Mouse (Mus musculus): ENCODE data around the gene Gm17324. TPM values are rescaled to one million over a fixed set of nuclear protein-coding genes. Genes with fewer than 3 reads are reported as not detected.

The Gm17324 gene
- polyA plus RNA-seq, 1 experiment from 2014 or later, result 1.1 TPM

DNA sequence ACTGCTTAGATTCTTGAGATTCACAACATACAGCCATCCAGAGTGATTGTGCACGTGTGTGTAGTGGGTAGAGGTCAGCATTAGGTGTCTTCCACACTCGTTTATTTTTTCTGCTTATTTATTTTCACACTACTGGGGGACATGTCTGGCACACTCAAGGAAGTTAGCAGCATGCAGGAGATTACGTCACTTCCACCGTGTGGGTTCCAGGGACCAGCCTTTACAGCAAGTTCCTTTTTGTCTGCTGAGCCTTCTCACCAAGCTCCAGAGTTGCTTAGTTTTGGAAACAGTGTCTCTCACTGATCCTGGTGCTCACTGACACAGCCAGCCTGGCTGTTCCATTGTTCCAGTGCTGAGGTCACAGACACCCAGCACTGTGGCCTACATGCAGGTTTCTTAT, 2.8 kb upstream of the Gm17324 start:
- no peak overlapping the region for H3K27ac ChIP-seq
- no peak for ATAC-seq
- no peak overlapping the region for H3K9ac ChIP-seq
- no peak overlapping the region for H3K4me2 ChIP-seq
- H3K4me3 ChIP-seq, result no peak overlapping the region
- peaks cover 65% of the 10 kb centered on the region for H3K36me3 ChIP-seq
- H3K9me3 ChIP-seq (replicated peaks), result no peaks in the 10 kb centered on the region
- peaks cover 8% of the 10 kb centered on the region; the same call in 1 of the 2 replicates for H3K27me3 ChIP-seq (replicated peaks)
- 50% methylated on average over 4 of the region's 4 CpGs for WGBS (ENCODE audit: insufficient replicate concordance)
- H3K4me1 ChIP-seq, result peaks cover 45% of the 10 kb centered on the region

DNA sequence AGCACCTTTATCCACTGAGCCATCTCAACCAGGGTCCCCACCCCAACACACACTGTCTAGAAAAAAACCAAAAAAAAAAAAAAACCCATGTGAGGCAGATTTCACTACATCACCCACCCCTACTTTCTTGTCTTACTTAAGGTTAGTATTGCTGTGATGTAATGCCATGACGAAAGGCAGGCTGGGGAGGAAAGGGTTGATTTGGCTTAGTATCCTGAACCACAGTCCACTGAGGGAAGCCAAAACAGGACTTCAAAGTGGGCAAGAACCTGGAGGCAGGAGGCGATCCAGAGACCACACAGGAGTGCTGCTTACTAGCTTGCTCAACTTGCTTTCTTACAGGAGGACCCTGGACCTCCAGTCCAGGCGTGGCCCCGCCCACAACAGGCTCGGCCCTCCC, 1.8 kb upstream of the Gm17324 start:
- WGBS (ENCODE audit: insufficient replicate concordance), result 72% methylated on average over 5 of the region's 5 CpGs
- H3K4me2 ChIP-seq, result no peak overlapping the region
- ATAC-seq, result no peak
- no peaks in the 10 kb centered on the region for H3K9me3 ChIP-seq (replicated peaks)
- peaks cover 57% of the 10 kb centered on the region for H3K36me3 ChIP-seq
- 0 out of 2 replicates have a peak overlapping the region, but pooled peaks have one; percentile 32 for H3K27ac ChIP-seq
- H3K9ac ChIP-seq, result no peak overlapping the region
- peaks cover 45% of the 10 kb centered on the region for H3K4me1 ChIP-seq
- no peak overlapping the region for H3K4me3 ChIP-seq
- peaks cover 18% of the 10 kb centered on the region for H3K27me3 ChIP-seq (replicated peaks)

DNA sequence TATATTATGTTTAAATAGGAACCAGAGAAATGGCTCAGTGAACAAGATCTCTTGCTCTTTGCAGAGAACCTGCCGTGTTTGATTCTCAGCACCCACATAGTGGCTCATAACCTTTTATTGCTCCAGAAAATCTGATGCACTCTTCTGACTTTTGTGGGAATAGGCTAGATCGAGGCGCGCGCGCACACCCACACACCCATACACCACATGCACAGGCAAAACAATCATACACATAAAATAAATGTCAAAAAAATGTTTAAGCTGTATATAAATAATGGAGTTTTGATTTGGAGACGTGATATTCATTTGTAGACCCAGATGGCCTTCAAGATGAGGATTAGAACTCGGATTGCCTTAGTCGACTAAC, 997 bp downstream of the Gm17324 start:
- 39% methylated on average over 9 of the region's 9 CpGs for WGBS (ENCODE audit: insufficient replicate concordance)
- Histone ChIP-seq H3K36me3 (peaks cover 31% of the 10 kb centered on the region), H3K27ac (no peak overlapping the region; the same call in 1 of the 2 replicates), H3K9me3 (replicated peaks) (no peaks in the 10 kb centered on the region), H3K4me1 (peaks cover 38% of the 10 kb centered on the region), H3K9ac (peak overlapping the region; percentile 97), H3K27me3 (replicated peaks) (peaks cover 46% of the 10 kb centered on the region), H3K4me3 (peak overlapping the region; percentile 99), H3K4me2 (peak overlapping the region; percentile 82)
- 0 out of 2 replicates have a peak, but pooled peaks have one; percentile 8 for ATAC-seq

DNA sequence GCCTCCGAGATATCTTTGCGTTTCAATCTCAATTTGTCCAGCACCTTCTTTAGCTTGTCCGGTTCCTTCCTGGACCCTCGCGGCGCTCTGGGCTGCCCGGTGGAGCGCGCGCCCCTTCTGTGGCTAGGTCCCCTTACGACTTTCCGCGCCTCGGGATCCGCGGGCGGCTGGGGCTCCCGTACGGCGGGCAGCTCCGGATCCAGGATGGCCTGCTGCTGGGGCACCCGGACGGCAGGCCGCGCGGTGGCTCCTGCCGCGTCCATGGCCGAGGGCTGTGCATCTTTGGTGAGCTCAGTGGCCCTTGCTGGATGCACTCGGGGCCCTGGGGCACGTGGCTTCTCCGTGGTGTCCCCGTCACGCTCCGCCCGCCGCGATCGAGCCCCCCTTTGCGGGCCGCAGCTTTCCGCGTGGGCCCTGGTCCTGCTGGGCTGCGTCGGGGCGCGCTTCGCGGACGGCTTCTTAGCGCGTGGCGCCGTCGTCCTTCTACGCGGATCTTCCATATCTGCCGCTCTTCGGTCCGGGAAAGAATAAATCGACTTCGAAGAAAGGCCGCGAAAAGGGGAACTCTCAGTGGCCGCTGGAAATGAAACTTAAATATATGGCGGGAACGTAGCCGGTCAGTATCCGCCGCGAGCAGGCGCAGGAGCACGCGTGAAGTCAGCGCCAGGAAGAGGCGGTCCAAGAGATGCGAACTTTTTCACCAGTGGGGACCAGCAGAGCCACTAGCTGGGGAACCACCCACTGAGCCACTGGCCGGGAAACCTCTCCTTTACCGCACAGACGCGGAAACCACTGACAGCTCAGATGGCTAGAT, 5.8 kb downstream of the Gm17324 start, which contains the start of gene Cgas:
Gene Cgas, minus strand, starts transcription at position 659 of the 814 bp plus-strand sequence.
- peaks cover 83% of the 10 kb centered on the region for H3K27me3 ChIP-seq (replicated peaks)
- WGBS (ENCODE audit: insufficient replicate concordance), result 3% methylated on average over 81 of the region's 81 CpGs
- no peak within 1 kb of the TSS for H3K27ac ChIP-seq

DNA sequence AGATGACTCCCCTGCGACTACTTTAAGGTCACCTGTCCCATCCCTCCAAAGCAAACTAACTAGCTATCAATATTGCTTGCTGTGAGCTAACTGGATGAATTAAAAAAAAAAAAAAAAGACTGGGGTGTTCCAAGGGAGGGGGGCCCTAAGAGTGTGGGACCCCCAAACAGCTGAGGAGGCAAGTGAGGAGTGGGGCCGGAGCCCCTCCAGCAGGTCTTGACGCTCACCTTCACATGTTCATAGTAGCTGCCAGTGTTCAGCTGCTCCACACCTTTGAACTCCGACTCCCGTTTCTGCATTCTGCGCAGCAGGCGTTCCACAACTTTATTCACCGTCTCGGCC, 6.4 kb downstream of the Gm17324 start:
- H3K27me3 ChIP-seq (replicated peaks), result peaks cover 82% of the 10 kb centered on the region

More for the DNA sequence above, 5.8 kb downstream of the Gm17324 start, which contains the start of gene Cgas:
- Histone ChIP-seq H3K36me3 (no peaks in the 10 kb centered on the region), H3K9ac (peak within 1 kb of the TSS; percentile 42), H3K9me3 (replicated peaks) (no peaks in the 10 kb centered on the region), H3K4me3 (peak within 1 kb of the TSS; percentile 53), H3K4me2 (peak within 1 kb of the TSS; percentile 73), H3K4me1 (peaks cover 23% of the 10 kb centered on the region)
- ATAC-seq, result peak; percentile 38

DNA sequence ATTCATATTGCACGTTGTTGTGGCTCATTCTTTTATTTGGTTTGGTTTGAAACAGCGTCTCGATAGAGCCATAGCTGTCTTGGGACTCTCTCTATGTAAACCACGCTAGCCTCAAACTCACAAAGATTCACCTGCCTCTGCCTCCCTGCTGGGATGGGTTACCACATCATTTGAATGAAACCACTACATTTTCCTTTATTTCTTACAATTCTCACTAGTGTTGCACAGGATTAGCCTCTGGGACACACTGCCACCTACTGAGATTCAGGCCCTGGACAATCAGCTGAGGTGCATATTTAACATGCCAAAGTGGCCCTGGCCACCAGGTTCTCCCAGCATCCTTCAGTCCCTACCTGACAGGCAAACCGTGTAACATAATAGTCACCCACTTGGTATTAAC, 9.2 kb downstream of the Gm17324 start:
- ATAC-seq, result no peak
- H3K36me3 ChIP-seq, result no peaks in the 10 kb centered on the region
- no peak overlapping the region for H3K4me2 ChIP-seq
- H3K4me1 ChIP-seq, result peaks cover 16% of the 10 kb centered on the region
- H3K9ac ChIP-seq, result no peak overlapping the region
- H3K27ac ChIP-seq, result no peak overlapping the region
- peaks cover 56% of the 10 kb centered on the region for H3K27me3 ChIP-seq (replicated peaks)
- no peaks in the 10 kb centered on the region for H3K9me3 ChIP-seq (replicated peaks)
- H3K4me3 ChIP-seq, result no peak overlapping the region
- WGBS (ENCODE audit: insufficient replicate concordance), result 59% methylated on average over 5 of the region's 5 CpGs

More for the DNA sequence above, 6.4 kb downstream of the Gm17324 start:
- no peak overlapping the region for H3K27ac ChIP-seq
- H3K9me3 ChIP-seq (replicated peaks), result no peaks in the 10 kb centered on the region
- H3K4me1 ChIP-seq, result peaks cover 17% of the 10 kb centered on the region
- H3K4me3 ChIP-seq, result peak overlapping the region; percentile 53
- 5% methylated on average over 9 of the region's 9 CpGs for whole genome bisulfite sequencing (ENCODE audit: insufficient replicate concordance)
- no peaks in the 10 kb centered on the region for H3K36me3 ChIP-seq
- peak overlapping the region; percentile 42 for H3K9ac ChIP-seq
- peak overlapping the region; percentile 73 for H3K4me2 ChIP-seq
- ATAC-seq, result peak; percentile 27

DNA sequence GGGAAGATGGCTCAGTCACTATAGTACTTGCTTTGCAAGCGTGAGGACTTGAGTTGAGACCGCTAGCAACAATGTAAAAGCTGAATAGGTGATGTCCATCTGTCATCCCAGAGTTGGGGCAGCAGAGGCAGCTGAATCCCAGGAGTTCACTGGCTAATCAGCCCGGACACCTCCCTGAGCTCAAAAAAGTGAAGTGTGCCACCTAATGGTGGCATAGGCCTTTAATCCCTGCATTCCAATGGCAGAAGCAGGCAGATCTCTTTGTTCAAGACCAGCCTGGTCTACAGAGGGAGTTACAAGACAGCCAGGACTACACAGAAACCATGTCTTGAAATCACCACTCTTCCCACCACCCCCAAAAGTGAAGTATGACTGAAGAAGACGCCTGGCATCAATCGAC, 16.1 kb downstream of the Gm17324 start:
- no peak for ATAC-seq
- 84% methylated on average over 5 of the region's 5 CpGs for WGBS (ENCODE audit: insufficient replicate concordance)
- H3K36me3 ChIP-seq, result no peaks in the 10 kb centered on the region
- no peak overlapping the region for H3K4me3 ChIP-seq
- H3K4me2 ChIP-seq, result no peak overlapping the region
- no peak overlapping the region for H3K27ac ChIP-seq
- peaks cover 13% of the 10 kb centered on the region for H3K4me1 ChIP-seq
- no peak overlapping the region for H3K9ac ChIP-seq
- no peaks in the 10 kb centered on the region for H3K9me3 ChIP-seq (replicated peaks)
- no peaks in the 10 kb centered on the region; the same call in 1 of the 2 replicates for H3K27me3 ChIP-seq (replicated peaks)

DNA sequence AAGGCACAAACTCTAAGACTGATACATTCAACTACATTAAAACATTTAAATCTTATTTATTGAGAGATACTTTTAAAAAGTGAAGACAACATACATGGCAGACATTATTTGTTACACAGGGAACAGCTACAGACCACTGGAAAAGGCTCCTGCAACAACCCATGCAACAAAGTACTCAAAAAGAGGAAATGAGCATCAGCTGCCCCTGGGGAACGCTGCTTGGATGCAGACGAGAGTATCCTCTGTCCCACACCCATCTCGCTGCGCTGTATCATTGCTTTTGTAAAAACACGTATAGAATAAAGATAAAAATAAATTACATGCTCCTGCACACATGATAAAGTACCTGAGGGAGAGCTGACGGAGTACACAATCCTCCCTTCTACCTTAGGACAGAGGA, 18.1 kb downstream of the Gm17324 start:
- H3K4me3 ChIP-seq, result no peak overlapping the region
- H3K27ac ChIP-seq, result no peak overlapping the region
- no peak overlapping the region for H3K4me2 ChIP-seq
- no peak overlapping the region for H3K9ac ChIP-seq
- 54% methylated on average over 6 of the region's 6 CpGs for WGBS (ENCODE audit: insufficient replicate concordance)
- H3K9me3 ChIP-seq (replicated peaks), result no peaks in the 10 kb centered on the region
- peaks cover 4% of the 10 kb centered on the region for H3K27me3 ChIP-seq (replicated peaks)
- no peaks in the 10 kb centered on the region for H3K36me3 ChIP-seq
- peaks cover 18% of the 10 kb centered on the region for H3K4me1 ChIP-seq
- ATAC-seq, result no peak

DNA sequence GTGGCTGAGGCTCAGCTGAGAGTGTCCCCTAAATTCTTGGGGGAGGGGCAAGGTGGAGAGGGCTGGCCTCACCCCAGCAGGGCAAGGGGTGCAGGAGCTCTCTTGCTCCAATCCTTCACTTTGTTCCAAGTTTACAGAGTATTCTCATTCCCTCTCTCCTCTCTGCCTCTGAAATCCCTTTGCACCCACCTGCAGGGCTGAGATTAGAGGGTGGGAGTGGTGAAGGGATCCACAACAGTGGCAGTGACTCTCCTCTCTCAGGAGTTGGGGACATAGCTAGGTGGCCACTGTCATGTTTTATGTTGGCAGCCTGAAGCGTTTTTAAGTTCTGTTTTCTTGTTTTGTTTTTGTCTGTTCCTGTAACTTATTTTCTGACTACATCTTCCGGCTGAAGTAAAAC, 19.0 kb downstream of the Gm17324 start:
- Histone ChIP-seq H3K4me1 (peaks cover 18% of the 10 kb centered on the region), H3K27ac (no peak overlapping the region), H3K4me3 (no peak overlapping the region), H3K36me3 (no peaks in the 10 kb centered on the region), H3K9ac (no peak overlapping the region), H3K4me2 (no peak overlapping the region), H3K9me3 (replicated peaks) (no peaks in the 10 kb centered on the region), H3K27me3 (replicated peaks) (peaks cover 4% of the 10 kb centered on the region)
- no peak for ATAC-seq
- WGBS (ENCODE audit: insufficient replicate concordance), result 58% methylated on average over 2 of the region's 2 CpGs

DNA sequence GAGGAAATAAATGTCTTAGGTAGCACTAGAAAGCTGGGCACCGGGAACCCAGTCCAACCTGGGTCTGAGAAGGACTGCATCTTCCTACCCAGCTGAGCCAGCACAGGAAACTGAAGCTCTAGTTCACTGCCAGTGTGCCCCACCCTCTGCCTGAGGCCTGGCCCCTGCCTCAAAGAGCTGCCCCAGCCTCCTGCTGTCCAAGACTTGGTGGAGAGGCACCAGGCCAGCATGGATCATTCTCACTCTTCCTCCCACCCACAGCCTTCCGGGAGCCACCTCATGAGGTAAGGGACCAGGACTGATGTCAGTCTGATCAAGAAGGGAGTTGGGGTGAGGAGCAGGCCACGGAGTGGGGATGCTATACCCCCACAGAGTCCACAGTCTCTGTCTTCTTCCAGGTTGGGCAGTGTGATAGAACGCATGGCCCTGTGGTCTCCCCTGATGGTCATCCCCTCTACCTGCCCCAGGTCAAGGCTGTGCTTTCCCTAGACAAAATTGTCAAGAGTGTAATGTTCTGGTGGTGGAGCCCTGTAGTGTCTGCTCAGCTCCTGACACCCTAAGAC, 19.6 kb downstream of the Gm17324 start:
- 72% methylated on average over 4 of the region's 4 CpGs for WGBS (ENCODE audit: insufficient replicate concordance)
- peaks cover 18% of the 10 kb centered on the region for H3K4me1 ChIP-seq
- H3K36me3 ChIP-seq, result no peaks in the 10 kb centered on the region
- H3K4me2 ChIP-seq, result no peak overlapping the region
- H3K27ac ChIP-seq, result no peak overlapping the region
- peaks cover 4% of the 10 kb centered on the region for H3K27me3 ChIP-seq (replicated peaks)
- no peaks in the 10 kb centered on the region for H3K9me3 ChIP-seq (replicated peaks)
- H3K9ac ChIP-seq, result no peak overlapping the region
- H3K4me3 ChIP-seq, result no peak overlapping the region
- no peak for ATAC-seq

DNA sequence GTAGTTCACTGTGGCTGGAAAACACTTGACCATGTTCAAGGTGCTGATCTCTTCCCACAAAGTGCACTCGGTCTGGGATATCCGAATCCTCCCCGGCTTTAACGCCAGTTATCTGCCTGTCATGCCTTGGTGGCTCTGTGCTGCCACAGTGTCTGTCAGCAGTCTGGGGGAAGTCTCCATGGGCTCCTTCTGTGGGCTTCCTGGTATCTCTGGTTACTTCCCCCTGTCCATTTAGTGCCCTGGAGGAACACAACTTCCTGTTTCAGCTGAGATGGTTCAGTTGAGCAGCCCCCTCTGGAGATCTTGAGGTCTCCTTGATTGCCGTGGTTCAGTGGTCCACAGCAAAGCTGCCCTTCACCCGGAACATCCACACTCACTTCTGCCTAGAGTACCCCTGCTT, 20.4 kb downstream of the Gm17324 start:
- 29% methylated on average over 6 of the region's 6 CpGs for WGBS (ENCODE audit: insufficient replicate concordance)
- Histone ChIP-seq H3K4me1 (peaks cover 18% of the 10 kb centered on the region), H3K27ac (peak overlapping the region; percentile 4; the same call in 1 of the 2 replicates), H3K4me3 (peak overlapping the region; percentile 48; the same call in 1 of the 2 replicates), H3K36me3 (no peaks in the 10 kb centered on the region), H3K9me3 (replicated peaks) (no peaks in the 10 kb centered on the region), H3K27me3 (replicated peaks) (peaks cover 4% of the 10 kb centered on the region), H3K9ac (no peak overlapping the region), H3K4me2 (peak overlapping the region; percentile 69)
- peak; percentile 49; the same call in 1 of the 2 replicates for ATAC-seq

DNA sequence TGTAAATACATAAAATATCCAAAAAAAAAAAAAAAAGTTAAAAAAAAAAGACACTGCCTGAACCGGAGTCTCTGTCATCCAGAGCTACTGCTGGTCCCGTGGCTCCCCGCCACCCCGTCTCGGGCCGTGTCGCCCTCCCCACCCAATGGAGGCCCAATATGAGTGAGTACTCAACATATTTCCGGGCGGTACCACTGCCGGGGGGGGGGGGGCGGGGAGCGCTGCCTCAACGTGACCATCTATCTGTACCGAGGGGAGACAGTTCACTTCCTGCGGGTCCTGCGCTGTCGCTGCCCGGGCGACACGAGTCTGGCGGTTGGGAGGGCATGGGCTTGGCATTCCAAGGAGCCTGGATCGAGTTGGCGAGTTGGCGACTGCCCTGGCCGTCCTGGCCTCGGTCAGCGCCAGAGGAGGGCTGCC, 21.2 kb downstream of the Gm17324 start:
- Histone ChIP-seq H3K9me3 (replicated peaks) (no peaks in the 10 kb centered on the region), H3K36me3 (no peaks in the 10 kb centered on the region), H3K4me1 (peaks cover 18% of the 10 kb centered on the region), H3K9ac (peak overlapping the region; percentile 51), H3K4me3 (peak overlapping the region; percentile 48), H3K27me3 (replicated peaks) (peaks cover 4% of the 10 kb centered on the region), H3K27ac (no peak overlapping the region), H3K4me2 (peak overlapping the region; percentile 69)
- peak; percentile 61; the same call in 1 of the 2 replicates for ATAC-seq
- 15% methylated on average over 27 of the region's 27 CpGs for whole genome bisulfite sequencing (ENCODE audit: insufficient replicate concordance)
